Mouse (Mus musculus): ENCODE measurements around the gene Cys1. TPM values are rescaled to one million over a fixed set of nuclear protein-coding genes. Genes with fewer than 3 reads are reported as not detected.

Cys1 gene
- 1.6 and 2.7 TPM in 2 replicates for polyA plus RNA-seq (2012; ENCODE audit: insufficient read depth, insufficient read length, missing spikeins)

- Histone ChIP-seq H3K4me1 (ENCODE audit: control insufficient read depth, insufficient read depth, insufficient read length, low read length) (peaks cover 3% of the 10 kb centered on the region; the same call in 1 of the 2 replicates), H3K27ac (replicated peaks; ENCODE audit: low read depth, low read length) (0 out of 2 replicates have a peak within 1 kb of the TSS, but pooled peaks have one; percentile 44), H3K4me3 (ENCODE audit: insufficient read depth, low read depth, low read length) (peak within 1 kb of the TSS; percentile 62)
Observed at GRCm38 (mm10) chr12:24681286-24682023, at the start of gene Cys1. Gene Cys1, minus strand, starts transcription at chr12:24681813.

GRCm38 (mm10) chr12:24724369-24724768, 42.8 kb upstream of the Cys1 start:
- no peak overlapping the region for H3K4me3 ChIP-seq (ENCODE audit: insufficient read depth, low read depth, low read length)
- H3K4me1 ChIP-seq (ENCODE audit: control insufficient read depth, insufficient read depth, insufficient read length, low read length) = peaks cover 4% of the 10 kb centered on the region; the same call in 1 of the 2 replicates
- H3K27ac ChIP-seq (replicated peaks; ENCODE audit: low read depth, low read length) = no peak overlapping the region

GRCm38 (mm10) chr12:24723859-24724258, 42.2 kb upstream of the Cys1 start:
- Histone ChIP-seq H3K4me3 (ENCODE audit: insufficient read depth, low read depth, low read length) (no peak overlapping the region), H3K4me1 (ENCODE audit: control insufficient read depth, insufficient read depth, insufficient read length, low read length) (peaks cover 4% of the 10 kb centered on the region; the same call in 1 of the 2 replicates), H3K27ac (replicated peaks; ENCODE audit: low read depth, low read length) (no peak overlapping the region)

- Histone ChIP-seq H3K27ac (replicated peaks; ENCODE audit: low read depth, low read length) (no peak overlapping the region), H3K4me1 (ENCODE audit: control insufficient read depth, insufficient read depth, insufficient read length, low read length) (peaks cover 4% of the 10 kb centered on the region; the same call in 1 of the 2 replicates), H3K4me3 (ENCODE audit: insufficient read depth, low read depth, low read length) (no peak overlapping the region)
Observed at GRCm38 (mm10) chr12:24723434-24723833, 41.8 kb upstream of the Cys1 start.

- Histone ChIP-seq H3K27ac (replicated peaks; ENCODE audit: low read depth, low read length) (0 out of 2 replicates have a peak overlapping the region, but pooled peaks have one; percentile 4), H3K4me3 (ENCODE audit: insufficient read depth, low read depth, low read length) (no peak overlapping the region), H3K4me1 (ENCODE audit: control insufficient read depth, insufficient read depth, insufficient read length, low read length) (peaks cover 19% of the 10 kb centered on the region; the same call in 1 of the 2 replicates)
Observed at GRCm38 (mm10) chr12:24716721-24717301, 35.2 kb upstream of the Cys1 start.

GRCm38 (mm10) chr12:24715268-24715896, 33.8 kb upstream of the Cys1 start:
- Histone ChIP-seq H3K4me1 (ENCODE audit: control insufficient read depth, insufficient read depth, insufficient read length, low read length) (peaks cover 19% of the 10 kb centered on the region; the same call in 1 of the 2 replicates), H3K27ac (replicated peaks; ENCODE audit: low read depth, low read length) (no peak overlapping the region), H3K4me3 (ENCODE audit: insufficient read depth, low read depth, low read length) (no peak overlapping the region)

GRCm38 (mm10) chr12:24714579-24715255, 33.1 kb upstream of the Cys1 start:
- Histone ChIP-seq H3K4me1 (ENCODE audit: control insufficient read depth, insufficient read depth, insufficient read length, low read length) (peaks cover 19% of the 10 kb centered on the region; the same call in 1 of the 2 replicates), H3K27ac (replicated peaks; ENCODE audit: low read depth, low read length) (no peak overlapping the region)

GRCm38 (mm10) chr12:24712396-24712795, 30.8 kb upstream of the Cys1 start:
- Histone ChIP-seq H3K4me3 (ENCODE audit: insufficient read depth, low read depth, low read length) (no peak overlapping the region), H3K27ac (replicated peaks; ENCODE audit: low read depth, low read length) (no peak overlapping the region), H3K4me1 (ENCODE audit: control insufficient read depth, insufficient read depth, insufficient read length, low read length) (peaks cover 17% of the 10 kb centered on the region; the same call in 1 of the 2 replicates)

More at GRCm38 (mm10) chr12:24714579-24715255, 33.1 kb upstream of the Cys1 start:
- H3K4me3 ChIP-seq (ENCODE audit: insufficient read depth, low read depth, low read length) = no peak overlapping the region

GRCm38 (mm10) chr12:24710672-24711071, 29.1 kb upstream of the Cys1 start:
- H3K4me3 ChIP-seq (ENCODE audit: insufficient read depth, low read depth, low read length) = no peak overlapping the region
- no peak overlapping the region for H3K27ac ChIP-seq (replicated peaks; ENCODE audit: low read depth, low read length)
- H3K4me1 ChIP-seq (ENCODE audit: control insufficient read depth, insufficient read depth, insufficient read length, low read length) = peaks cover 12% of the 10 kb centered on the region; the same call in 1 of the 2 replicates

- peaks cover 8% of the 10 kb centered on the region; the same call in 1 of the 2 replicates for H3K4me1 ChIP-seq (ENCODE audit: control insufficient read depth, insufficient read depth, insufficient read length, low read length)
- H3K27ac ChIP-seq (replicated peaks; ENCODE audit: low read depth, low read length) = no peak overlapping the region
- no peak overlapping the region for H3K4me3 ChIP-seq (ENCODE audit: insufficient read depth, low read depth, low read length)
Observed at GRCm38 (mm10) chr12:24709831-24710508, 28.4 kb upstream of the Cys1 start.

GRCm38 (mm10) chr12:24709409-24709808, 27.8 kb upstream of the Cys1 start:
- Histone ChIP-seq H3K4me3 (ENCODE audit: insufficient read depth, low read depth, low read length) (peak overlapping the region; percentile 95), H3K4me1 (ENCODE audit: control insufficient read depth, insufficient read depth, insufficient read length, low read length) (peaks cover 3% of the 10 kb centered on the region; the same call in 1 of the 2 replicates), H3K27ac (replicated peaks; ENCODE audit: low read depth, low read length) (no peak overlapping the region)

- Histone ChIP-seq H3K27ac (replicated peaks; ENCODE audit: low read depth, low read length) (no peak overlapping the region), H3K4me1 (ENCODE audit: control insufficient read depth, insufficient read depth, insufficient read length, low read length) (no peaks in the 10 kb centered on the region), H3K4me3 (ENCODE audit: insufficient read depth, low read depth, low read length) (peak overlapping the region; percentile 95)
Observed at GRCm38 (mm10) chr12:24708824-24709218, 27.2 kb upstream of the Cys1 start.

GRCm38 (mm10) chr12:24707954-24708823, 26.6 kb upstream of the Cys1 start, which contains the start of gene Rrm2:
Gene Rrm2, plus strand, starts transcription at chr12:24708241.
- Histone ChIP-seq H3K4me1 (ENCODE audit: control insufficient read depth, insufficient read depth, insufficient read length, low read length) (no peaks in the 10 kb centered on the region), H3K27ac (replicated peaks; ENCODE audit: low read depth, low read length) (no peak within 1 kb of the TSS), H3K4me3 (ENCODE audit: insufficient read depth, low read depth, low read length) (peak within 1 kb of the TSS; percentile 95)
